Mouse (Mus musculus) kidney, adult 11 months (tissue): ENCODE measurements around the gene Zwilch.
A peak's percentile ranks its signal among the peaks of the same experiment; 100 is the strongest.
"Not testable (repeated sequence)": the region's sequence is repeated elsewhere in the genome, so short reads cannot be mapped to it uniquely, and the experiment has no call there.

ENCODE experiments used
- DNase-seq: peaks from one replicate; pipeline ENCODE4 v3.0.0; 2022

The Zwilch gene

GRCm38 (mm10) chr9:64178610-64178973, 5.7 kb upstream of the Zwilch start:
- no peak for DNase-seq

- no peak for DNase-seq
Observed at GRCm38 (mm10) chr9:64175378-64175777, 2.5 kb upstream of the Zwilch start.

GRCm38 (mm10) chr9:64174766-64175165, 1.9 kb upstream of the Zwilch start:
- no peak for DNase-seq

GRCm38 (mm10) chr9:64174341-64174740, 1.4 kb upstream of the Zwilch start:
- no peak for DNase-seq

GRCm38 (mm10) chr9:64173666-64174220, 839 bp upstream of the Zwilch start:
- DNase-seq: no peak

- DNase-seq: no peak
Observed at GRCm38 (mm10) chr9:64172145-64172815, 624 bp downstream of the Zwilch start.

- DNase-seq: not testable (repeated sequence)
Observed at GRCm38 (mm10) chr9:64169967-64170366, 2.9 kb downstream of the Zwilch start.

GRCm38 (mm10) chr9:64160471-64160870, 12.4 kb downstream of the Zwilch start:
- no peak for DNase-seq

GRCm38 (mm10) chr9:64156641-64157040, 16.3 kb downstream of the Zwilch start:
- no peak for DNase-seq

- no peak for DNase-seq
Observed at GRCm38 (mm10) chr9:64139879-64140278, 33.0 kb downstream of the Zwilch start.

GRCm38 (mm10) chr9:64138896-64139295, 34.0 kb downstream of the Zwilch start:
- DNase-seq: not testable (repeated sequence)

- DNase-seq: no peak
Observed at GRCm38 (mm10) chr9:64131623-64132022, 41.3 kb downstream of the Zwilch start.

- no peak for DNase-seq
Observed at GRCm38 (mm10) chr9:64126121-64126520, 46.8 kb downstream of the Zwilch start.

GRCm38 (mm10) chr9:64125307-64125706, 47.6 kb downstream of the Zwilch start:
- no peak for DNase-seq

- DNase-seq: not testable (repeated sequence)
Observed at GRCm38 (mm10) chr9:64124846-64125245, 48.1 kb downstream of the Zwilch start.

- DNase-seq: no peak
Observed at GRCm38 (mm10) chr9:64122601-64123000, 50.3 kb downstream of the Zwilch start.

- DNase-seq: peak; percentile 78
Observed at GRCm38 (mm10) chr9:64120584-64121277, 52.2 kb downstream of the Zwilch start.

GRCm38 (mm10) chr9:64119898-64120297, 53.0 kb downstream of the Zwilch start:
- DNase-seq: peak; percentile 35

- DNase-seq: peak; percentile 75
Observed at GRCm38 (mm10) chr9:64116876-64117275, 56.0 kb downstream of the Zwilch start, which contains the start of gene Lctl. Gene Lctl, plus strand, starts transcription at chr9:64117147.

- no peak for DNase-seq
Observed at GRCm38 (mm10) chr9:64115756-64116155, 57.1 kb downstream of the Zwilch start.

- no peak for DNase-seq
Observed at GRCm38 (mm10) chr9:64114646-64115045, 58.3 kb downstream of the Zwilch start.

GRCm38 (mm10) chr9:64110502-64110901, 62.4 kb downstream of the Zwilch start:
- DNase-seq: no peak

- DNase-seq: no peak
Observed at GRCm38 (mm10) chr9:64105301-64105700, 67.6 kb downstream of the Zwilch start.

- peak; percentile 46 for DNase-seq
Observed at GRCm38 (mm10) chr9:64100442-64100841, 72.5 kb downstream of the Zwilch start.
